Mouse (Mus musculus) left cerebral cortex, adult 9 months (tissue): Measurements from ENCODE around the gene Asic4.
A peak's percentile ranks its signal among the peaks of the same experiment; 100 is the strongest.

ENCODE experiments used
- DNase-seq, 2 experiments: peaks; one replicate each; pipeline ENCODE4 v3.0.0; 2022; ENCODE audit warnings: low spot score in 2 of 2

Gene Asic4

DNA sequence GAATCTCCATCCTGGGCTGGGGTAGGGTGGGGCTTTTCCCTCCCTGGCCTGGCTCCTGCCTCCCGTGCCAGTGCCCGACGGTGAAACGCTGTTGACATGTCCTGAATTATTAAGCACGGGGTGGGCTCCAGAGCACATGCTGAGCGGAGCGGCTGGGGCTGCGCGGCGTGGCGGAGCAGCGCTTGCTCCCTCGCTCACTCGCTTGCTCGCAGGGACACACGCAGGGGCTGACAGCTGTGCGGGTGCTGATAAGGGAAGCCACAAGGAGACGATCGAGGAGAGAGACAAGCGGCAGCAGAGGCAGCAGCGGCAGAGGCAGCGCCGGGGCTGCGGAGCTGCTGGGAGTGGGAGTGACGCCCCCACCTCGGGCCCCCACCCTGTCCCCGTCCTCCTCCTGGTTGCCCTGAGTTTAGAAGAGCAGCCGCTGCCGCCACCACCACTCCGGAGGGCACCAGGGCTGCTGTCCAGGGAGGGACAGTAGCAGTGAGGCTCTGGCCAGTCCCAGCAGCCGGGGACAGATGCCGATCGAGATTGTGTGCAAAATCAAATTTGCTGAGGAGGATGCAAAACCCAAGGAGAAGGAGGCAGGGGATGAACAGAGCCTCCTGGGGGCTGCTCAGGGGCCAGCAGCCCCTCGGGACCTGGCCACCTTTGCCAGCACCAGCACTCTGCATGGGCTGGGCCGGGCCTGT is at the start of gene Asic4:
TSS of gene Asic4 (plus strand) at position 123 of the 692 bp plus-strand sequence.
- no peak for DNase-seq

- DNase-seq: no peak
Observed at GRCm38 (mm10) chr1:75400493-75401115, 49.6 kb upstream of the Asic4 start.

GRCm38 (mm10) chr1:75405547-75405946 is 44.7 kb upstream of the Asic4 start:
- DNase-seq: no peak

GRCm38 (mm10) chr1:75406173-75406572 is 44.1 kb upstream of the Asic4 start:
- no peak for DNase-seq

DNA sequence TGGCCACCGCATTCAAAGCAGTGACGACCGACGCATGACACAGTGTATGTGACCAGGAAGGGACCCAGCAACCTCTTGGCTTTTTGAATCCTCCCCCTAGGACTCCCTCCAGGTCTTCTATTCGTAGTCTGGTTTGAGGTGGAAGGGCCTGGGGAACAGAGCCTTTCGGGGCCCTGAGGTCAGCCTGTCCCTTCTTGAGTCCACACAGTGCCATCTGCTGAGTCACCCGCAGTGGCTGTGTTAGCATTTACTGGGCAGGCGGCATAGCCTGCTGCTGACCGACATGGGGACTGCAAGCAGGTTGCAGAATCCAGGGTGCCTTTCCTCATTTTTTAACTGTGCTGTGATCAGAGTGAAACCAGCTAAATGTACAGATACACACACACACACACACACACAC is 43.2 kb upstream of the Asic4 start:
- no peak for DNase-seq

- no peak for DNase-seq
Observed at GRCm38 (mm10) chr1:75408210-75408609, 42.0 kb upstream of the Asic4 start.

DNA sequence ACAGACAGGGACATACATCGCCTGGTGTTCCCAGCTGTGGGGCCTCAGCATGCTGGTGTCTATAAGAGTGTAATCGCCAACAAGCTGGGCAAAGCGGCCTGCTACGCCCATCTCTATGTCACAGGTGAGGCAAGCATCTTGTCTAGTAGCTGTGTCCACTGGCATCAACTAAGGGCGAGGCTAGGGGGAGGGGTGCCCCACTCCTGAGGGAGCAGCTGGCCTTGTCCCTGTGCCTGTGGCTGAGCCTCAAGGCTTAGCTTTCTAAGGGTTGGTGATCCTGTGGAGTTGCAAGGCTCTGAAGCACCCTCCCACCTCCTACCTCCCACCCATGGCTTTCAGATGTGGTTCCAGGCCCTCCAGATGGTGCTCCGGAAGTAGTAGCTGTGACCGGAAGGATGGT is 40.3 kb upstream of the Asic4 start:
- DNase-seq: no peak

DNA sequence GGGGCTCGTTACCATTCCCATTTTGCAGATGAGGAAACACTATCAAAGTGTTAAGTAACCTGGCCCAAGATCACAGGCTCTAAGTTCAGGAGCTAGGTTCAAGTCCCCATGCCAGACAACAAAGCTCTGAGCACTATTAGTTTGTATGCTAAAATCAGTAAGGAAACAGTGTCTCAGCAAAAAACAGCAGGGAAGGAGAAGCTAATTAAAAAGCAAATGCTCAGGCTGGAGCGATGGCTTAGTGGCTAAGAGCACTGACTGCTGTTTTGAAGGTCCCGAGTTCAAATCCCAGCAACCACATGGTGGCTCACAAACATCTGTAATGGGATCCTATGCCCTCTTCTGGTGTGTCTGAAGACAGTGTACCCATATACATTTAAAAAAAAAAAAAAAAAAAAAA is 38.0 kb upstream of the Asic4 start:
- DNase-seq: no peak

DNA sequence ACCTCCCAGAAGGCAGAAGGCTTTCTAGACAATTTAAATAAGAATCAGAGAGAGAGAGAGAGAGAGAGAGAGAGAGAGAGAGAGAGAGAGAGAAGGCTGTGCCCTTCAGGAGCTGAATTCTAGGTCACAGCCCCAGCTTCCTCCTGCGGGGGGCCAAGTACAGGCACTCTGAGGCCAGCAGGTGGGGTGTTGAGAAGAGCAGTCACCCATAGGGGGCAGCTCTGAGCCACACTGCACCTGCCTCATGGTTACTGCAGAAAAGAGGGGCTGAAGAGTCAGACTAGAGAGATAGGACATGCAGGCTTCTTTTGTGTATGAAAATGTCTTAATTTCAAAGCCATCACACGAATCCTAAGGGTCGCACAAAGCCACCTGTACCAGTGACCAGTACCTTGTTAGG is 36.5 kb upstream of the Asic4 start:
- DNase-seq: peak in 1 of 2 experiments; percentile 47

GRCm38 (mm10) chr1:75421794-75422193 is 28.4 kb upstream of the Asic4 start:
- DNase-seq: no peak

DNA sequence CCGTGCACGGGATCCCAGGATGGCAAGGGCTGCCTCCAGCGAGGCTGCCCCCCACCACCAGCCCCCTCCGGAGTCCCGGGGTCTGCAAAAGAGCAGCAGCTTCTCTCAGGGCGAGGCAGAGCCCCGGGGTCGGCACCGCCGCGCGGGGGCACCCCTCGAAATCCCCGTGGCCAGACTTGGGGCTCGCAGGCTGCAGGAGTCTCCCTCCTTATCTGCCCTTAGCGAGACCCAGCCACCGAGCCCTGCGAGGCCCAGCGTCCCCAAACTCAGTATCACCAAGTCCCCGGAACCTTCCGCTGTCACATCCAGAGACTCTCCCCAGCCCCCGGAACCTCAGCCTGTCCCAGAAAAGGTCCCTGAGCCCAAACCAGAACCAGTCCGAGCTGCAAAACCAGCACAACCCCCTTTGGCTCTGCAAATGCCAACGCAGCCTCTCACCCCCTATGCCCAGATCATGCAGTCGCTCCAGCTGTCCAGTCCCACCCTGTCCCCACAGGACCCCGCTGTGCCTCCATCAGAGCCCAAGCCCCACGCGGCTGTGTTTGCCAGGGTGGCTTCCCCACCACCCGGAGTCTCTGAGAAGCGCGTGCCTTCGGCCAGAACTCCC is 27.9 kb upstream of the Asic4 start:
- no peak for DNase-seq

DNA sequence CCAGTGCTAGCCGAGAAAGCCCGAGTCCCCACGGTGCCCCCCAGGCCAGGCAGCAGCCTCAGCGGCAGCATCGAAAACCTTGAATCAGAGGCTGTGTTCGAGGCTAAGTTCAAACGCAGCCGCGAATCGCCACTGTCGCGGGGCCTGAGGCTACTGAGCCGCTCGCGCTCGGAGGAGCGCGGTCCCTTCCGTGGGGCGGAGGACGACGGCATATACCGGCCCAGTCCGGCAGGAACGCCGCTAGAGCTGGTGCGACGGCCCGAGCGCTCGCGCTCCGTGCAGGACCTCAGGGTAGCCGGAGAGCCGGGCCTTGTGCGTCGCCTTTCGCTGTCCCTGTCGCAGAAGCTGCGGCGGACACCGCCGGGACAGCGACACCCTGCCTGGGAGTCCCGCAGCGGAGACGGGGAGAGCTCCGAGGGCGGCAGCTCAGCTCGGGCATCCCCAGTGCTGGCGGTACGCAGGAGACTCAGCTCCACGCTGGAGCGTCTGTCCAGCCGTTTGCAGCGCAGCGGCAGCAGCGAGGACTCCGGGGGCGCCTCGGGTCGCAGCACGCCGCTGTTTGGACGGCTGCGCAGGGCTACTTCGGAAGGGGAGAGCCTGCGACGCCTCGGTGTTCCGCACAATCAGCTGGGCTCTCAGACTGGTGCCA is 27.3 kb upstream of the Asic4 start:
- DNase-seq: no peak

- no peak for DNase-seq
Observed at GRCm38 (mm10) chr1:75423780-75424390, 26.4 kb upstream of the Asic4 start.

- peak in 1 of 2 experiments; percentile 67 for DNase-seq
Observed at GRCm38 (mm10) chr1:75425796-75426471, 24.3 kb upstream of the Asic4 start.

- DNase-seq: peak in 1 of 2 experiments; percentile 87
Observed at GRCm38 (mm10) chr1:75435475-75436328, 14.5 kb upstream of the Asic4 start, which contains the start of gene Gmppa. Gmppa (plus strand) TSS chr1:75435930.

DNA sequence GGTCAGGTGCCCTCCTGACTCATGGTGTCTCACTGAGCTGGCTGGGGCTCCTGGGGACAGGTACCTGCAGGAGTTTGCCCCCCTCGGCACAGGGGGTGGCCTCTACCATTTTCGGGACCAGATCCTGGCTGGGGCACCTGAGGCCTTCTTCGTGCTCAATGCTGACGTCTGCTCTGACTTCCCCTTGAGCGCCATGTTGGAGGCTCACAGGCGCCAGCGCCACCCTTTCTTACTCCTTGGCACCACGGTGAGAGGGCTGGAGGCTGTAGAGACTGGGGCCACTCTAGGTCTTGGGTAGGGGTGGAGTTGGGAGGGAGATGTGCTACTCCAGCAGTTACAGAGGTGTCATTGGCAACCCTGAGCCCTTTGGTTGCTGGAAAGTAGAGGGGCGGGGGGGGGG is 11.5 kb upstream of the Asic4 start:
- DNase-seq: no peak

- DNase-seq: no peak
Observed at GRCm38 (mm10) chr1:75440661-75441060, 9.6 kb upstream of the Asic4 start.

GRCm38 (mm10) chr1:75441471-75441996 is 8.7 kb upstream of the Asic4 start:
- DNase-seq: no peak

GRCm38 (mm10) chr1:75442171-75442570 is 8.1 kb upstream of the Asic4 start:
- no peak for DNase-seq

GRCm38 (mm10) chr1:75442811-75443210 is 7.4 kb upstream of the Asic4 start:
- no peak for DNase-seq
